Mouse (Mus musculus) spleen, postnatal 14 days (tissue): Measurements from ENCODE around the gene B3gnt2.
A peak's percentile ranks its signal among the peaks of the same experiment; 100 is the strongest.
"Not testable (repeated sequence)": the region's sequence is repeated elsewhere in the genome, so short reads cannot be mapped to it uniquely, and the experiment has no call there.

Experiments used
- DNase-seq, 2 experiments: peaks; one replicate each; pipeline ENCODE4 v3.0.0; 2021 to 2022; ENCODE audit warnings: low spot score in 2 of 2

The B3gnt2 gene

DNA sequence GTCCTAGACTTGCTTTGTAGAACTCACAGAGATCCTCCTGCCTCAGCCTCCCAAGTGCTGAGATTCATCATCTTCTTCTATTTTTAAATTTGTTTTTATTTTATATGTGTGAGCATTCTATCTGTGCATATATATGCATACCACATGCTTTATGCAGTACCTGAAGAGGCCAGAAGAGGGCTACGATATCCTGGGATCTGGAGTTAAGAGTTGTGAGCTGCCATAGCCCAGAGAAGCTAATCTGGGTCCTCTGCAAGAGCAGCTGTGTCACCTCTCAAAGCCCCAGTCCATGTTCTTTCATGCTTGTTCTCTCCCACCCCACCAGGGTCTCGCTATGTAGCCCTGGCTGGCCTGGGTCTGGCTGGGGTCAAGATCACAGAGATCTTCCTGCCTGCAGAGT is 83.2 kb downstream of the B3gnt2 start:
- peak in 1 of 2 experiments; percentile 37 for DNase-seq

DNA sequence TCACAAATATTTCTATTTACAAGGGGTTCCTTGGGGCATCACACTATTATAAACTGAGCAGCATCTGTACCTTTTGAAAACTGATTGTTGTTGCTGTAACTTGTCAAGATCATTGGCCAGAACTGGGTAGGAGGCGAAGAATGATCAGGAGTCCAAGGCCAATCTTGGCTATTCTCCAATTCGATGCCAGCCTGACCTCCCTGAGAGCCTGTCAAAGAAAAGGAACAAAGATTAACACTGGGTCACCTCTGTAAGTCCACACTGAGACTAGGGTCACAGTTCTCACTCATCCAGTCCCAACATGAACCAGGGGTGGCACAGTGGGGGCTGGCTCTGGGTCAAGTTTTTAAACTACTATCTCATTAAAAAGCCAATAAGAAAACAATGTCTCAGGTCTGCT is 85.9 kb downstream of the B3gnt2 start:
- DNase-seq = no peak

GRCm38 (mm10) chr11:22766238-22766637 is 94.5 kb downstream of the B3gnt2 start:
- no peak for DNase-seq

DNA sequence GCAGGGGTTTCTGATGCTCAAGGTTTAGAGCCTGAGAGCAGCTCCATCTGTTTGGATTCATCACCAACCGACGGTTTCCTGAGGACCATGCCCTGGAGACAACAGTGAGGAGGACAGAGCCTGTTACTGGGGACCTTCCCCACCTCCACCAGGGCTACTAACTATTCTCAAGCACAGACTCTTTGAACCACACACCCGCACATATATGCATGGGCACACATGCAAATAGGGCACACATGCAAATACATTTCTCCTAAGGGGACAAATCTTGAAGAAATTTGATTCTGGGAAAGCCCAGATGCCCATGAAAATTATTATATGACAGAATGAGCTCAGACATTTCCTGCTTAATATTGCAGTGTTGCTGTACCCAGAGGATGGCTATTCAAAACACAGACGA is 95.3 kb downstream of the B3gnt2 start:
- DNase-seq = no peak

DNA sequence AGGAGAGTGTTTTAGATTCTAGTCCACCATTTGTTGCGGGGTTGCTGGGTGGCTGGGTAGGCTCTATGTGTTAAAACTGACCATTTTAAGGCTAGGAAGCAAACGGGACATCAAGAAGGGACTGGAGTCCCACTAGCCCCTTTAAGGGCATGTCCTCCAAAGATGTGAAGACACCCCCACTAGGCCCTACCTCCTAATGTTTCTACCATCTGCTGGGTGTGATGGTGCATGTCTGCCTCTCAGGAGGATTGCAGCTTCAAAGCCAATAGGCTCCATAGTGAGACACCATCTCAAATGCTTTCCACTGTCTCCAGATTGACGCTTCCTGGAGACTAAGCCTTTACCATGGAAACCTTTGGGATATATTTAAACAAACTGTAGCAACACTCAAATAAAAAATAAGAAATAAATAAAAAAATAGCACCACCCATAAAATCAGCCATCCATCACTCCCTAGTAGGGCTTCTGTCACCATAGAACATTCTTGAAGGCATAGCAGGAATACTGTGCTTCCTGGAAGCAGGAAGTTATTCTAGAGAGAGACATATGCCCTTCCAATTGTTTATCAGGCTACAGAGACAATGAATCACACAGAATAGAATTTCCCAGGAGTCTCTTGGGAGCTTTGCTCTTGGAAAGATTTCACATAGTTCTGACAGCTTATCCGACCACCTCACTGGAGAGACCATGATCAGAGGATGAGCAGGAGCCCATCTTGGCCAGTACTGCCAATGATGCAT is 97.0 kb downstream of the B3gnt2 start:
- no peak for DNase-seq

- no peak for DNase-seq
These were observed 97.7 kb downstream of the B3gnt2 start for GRCm38 (mm10) chr11:22763055-22763454.

DNA sequence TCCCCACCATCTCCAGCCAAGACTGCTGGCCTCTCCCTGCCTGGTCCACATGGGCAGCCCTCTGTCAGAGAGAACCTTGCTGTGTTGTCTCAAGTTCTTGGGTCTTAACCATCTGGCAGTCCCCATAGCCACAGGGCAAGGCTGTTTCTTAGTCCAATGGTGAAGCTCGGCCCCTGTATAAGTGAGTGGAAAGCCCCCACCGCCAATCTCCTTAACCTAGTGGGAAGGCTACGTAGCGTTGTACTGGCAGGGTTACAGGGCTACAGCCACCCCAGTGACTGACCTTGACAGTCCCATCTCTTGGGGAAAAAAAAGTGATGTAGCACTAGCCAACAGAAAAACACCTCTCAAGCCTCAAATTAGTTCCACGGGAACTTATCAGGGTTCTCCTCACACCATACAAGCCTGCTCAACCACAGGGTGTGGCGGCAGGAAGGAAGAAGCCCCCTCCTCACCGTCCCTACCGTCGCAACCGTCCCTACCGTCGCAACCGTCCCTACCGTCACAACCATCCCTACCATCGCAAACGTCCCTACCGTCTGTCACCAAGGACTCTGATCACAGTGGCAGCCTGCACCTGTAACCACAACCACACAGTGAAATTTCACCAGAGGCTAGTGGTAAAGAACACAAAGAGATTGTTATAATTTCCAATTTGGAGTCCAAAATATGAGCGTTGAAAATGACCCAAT is 98.4 kb downstream of the B3gnt2 start:
- DNase-seq = no peak

- no peak for DNase-seq
These were observed 101.0 kb downstream of the B3gnt2 start for GRCm38 (mm10) chr11:22759783-22760182.

- DNase-seq = no peak
These were observed 104.4 kb downstream of the B3gnt2 start for GRCm38 (mm10) chr11:22756168-22756980.

- DNase-seq = no peak
These were observed 105.6 kb downstream of the B3gnt2 start for GRCm38 (mm10) chr11:22755180-22755579.

- no peak for DNase-seq
These were observed 108.2 kb downstream of the B3gnt2 start for GRCm38 (mm10) chr11:22752596-22752995.

DNA sequence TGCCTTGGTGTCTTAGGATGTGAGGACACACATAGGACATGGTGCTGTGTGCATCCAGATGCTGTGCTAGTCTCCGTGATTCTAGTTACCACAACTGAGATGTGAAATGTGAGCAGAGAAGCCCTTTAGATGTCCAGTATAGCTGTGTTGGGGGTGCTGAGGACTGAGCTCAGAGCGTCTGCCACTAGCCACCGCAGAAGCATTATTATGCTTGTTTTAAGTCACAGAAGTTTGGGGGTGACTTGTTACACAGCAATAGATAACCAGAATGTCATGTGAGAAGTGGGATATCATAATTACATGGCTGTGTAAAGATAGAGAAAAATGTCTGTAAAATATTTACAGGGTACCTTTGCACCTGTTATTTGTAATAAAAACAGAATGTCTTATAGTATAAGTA is 109.2 kb downstream of the B3gnt2 start:
- DNase-seq = no peak

- DNase-seq = no peak
These were observed 113.4 kb downstream of the B3gnt2 start for GRCm38 (mm10) chr11:22747406-22747805.

DNA sequence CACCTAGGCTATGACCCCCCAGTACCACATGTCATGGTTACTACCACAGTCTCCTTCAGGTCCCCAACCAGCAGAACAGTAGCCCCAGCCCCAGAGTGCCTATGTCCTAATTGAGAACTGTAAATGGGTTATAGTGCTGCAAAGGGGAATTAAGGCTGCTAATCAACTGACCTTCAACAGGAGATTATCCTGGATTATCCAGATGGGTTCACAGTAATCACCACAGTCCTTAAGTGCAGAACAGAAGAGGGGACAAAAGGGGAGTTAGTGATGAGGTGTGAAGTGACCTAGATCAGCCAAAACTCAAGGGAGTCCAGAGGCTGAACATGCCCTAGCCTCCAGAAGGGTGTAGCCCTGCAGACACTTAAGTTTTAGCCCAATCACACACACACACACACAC is 115.4 kb downstream of the B3gnt2 start:
- no peak for DNase-seq

- no peak for DNase-seq
These were observed 117.0 kb downstream of the B3gnt2 start for GRCm38 (mm10) chr11:22743561-22744269.

GRCm38 (mm10) chr11:22741998-22742626 is 118.6 kb downstream of the B3gnt2 start:
- no peak for DNase-seq

- no peak for DNase-seq
These were observed 119.3 kb downstream of the B3gnt2 start for GRCm38 (mm10) chr11:22741436-22741835.

- no peak for DNase-seq
These were observed 121.1 kb downstream of the B3gnt2 start for GRCm38 (mm10) chr11:22739497-22740288.

DNA sequence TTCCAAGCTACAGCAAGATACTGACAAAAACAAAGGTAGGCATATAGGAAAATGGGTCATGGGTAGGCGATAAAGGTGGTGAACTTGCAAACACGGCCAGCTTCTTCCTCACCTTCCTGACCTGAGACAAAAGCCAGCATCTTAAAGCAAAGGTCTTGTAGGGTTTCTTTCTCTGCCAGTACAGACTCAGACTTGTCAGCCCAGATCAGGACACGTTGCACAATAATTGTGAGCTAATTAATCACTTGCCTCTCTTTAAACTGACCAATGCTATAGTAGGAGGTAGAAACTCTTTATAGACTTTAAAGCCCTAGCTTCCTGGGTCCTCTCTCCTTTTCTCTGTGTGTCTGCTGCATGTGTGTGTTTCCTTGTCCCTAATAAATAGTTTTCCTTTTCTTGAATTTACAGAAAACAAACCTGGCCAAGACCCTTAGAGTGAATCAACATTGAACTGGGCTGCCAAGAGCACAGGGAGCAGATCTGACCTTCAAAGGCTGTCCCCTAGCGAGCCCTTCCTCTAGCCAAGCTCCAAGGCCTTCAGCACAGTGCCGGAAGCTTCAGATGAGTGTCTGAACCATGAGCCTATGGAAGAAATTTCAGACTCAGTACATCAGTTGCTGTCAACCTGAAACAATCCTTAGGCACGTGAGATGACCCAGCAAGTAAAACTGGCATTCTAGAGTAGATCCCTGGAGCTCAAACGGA is 124.1 kb downstream of the B3gnt2 start:
- DNase-seq = no peak

DNA sequence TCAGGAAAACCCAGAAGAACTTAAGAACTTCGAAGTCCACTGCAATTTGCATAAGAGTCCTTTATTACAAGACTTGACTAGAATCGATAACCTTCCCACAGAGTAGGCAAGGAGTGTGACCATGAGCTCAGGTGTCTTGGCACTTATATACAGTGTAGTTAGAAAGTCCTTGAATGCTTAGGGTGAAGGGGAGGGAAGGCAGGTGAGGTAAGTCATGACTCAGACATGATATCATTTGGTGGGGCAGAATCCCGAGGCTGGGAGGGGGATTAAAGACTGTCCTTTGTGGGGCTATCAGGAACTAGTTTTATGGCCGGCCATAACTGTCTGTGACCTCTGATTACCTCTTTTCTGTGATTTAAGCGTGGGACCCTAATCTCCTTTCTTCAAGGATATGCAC is 125.6 kb downstream of the B3gnt2 start:
- not testable (repeated sequence) for DNase-seq
